Mouse (Mus musculus) MEL (cell line): ENCODE data around the gene Tspan8.

ENCODE experiments used
- CTCF ChIP-seq, 3 experiments: IDR thresholded peaks in 2 of 3; conservative IDR thresholded peaks in 1 of 3; 2 replicates each; pipeline ENCODE4 v1.5.1; 2011 to 2012; ENCODE audit warnings: low read length in 3 of 3, low read depth in 2 of 3, mild to moderate bottlenecking in 2 of 3, improper control_type of control experiment in 1 of 3, inconsistent platforms in 1 of 3, mixed read lengths in 1 of 3, moderate library complexity in 1 of 3; ENCODE audit not compliant: control insufficient read depth in 1 of 3, insufficient read depth in 1 of 3, poor library complexity in 1 of 3, severe bottlenecking in 1 of 3
- HCFC1 ChIP-seq: IDR thresholded peaks from 2 replicates; pipeline ENCODE4 v1.6.1; 2012; ENCODE audit warnings: low read depth, mild to moderate bottlenecking, inconsistent platforms, low read length, improper control_type of control experiment, moderate library complexity
- NRF1 ChIP-seq: IDR thresholded peaks from 2 replicates; pipeline ENCODE4 v1.6.1; 2014; ENCODE audit warnings: low read depth, mild to moderate bottlenecking, inconsistent platforms, low read length, improper control_type of control experiment, moderate library complexity; ENCODE audit not compliant: poor library complexity, insufficient read depth, severe bottlenecking
- POLR2A ChIP-seq, 2 experiments: IDR thresholded peaks; 2 replicates each; pipeline ENCODE4 v1.6.1; 2011 to 2012; ENCODE audit warnings: low read length in 2 of 2, mild to moderate bottlenecking in 2 of 2, control low read depth in 1 of 2, improper control_type of control experiment in 1 of 2, low read depth in 1 of 2, moderate library complexity in 1 of 2; ENCODE audit not compliant: control insufficient read depth in 1 of 2, insufficient read depth in 1 of 2, poor library complexity in 1 of 2

GRCm38 (mm10) chr10:115834017-115834416 is 17.4 kb downstream of the Tspan8 start:
- no peak for TF ChIP-seq POLR2A (IDR thresholded peaks at IDR 0.05; ENCODE audit: control insufficient read depth in 1 of 2, insufficient read depth in 1 of 2, low read depth in 1 of 2, low read length in 2 of 2, poor library complexity in 1 of 2)
- no peak for TF ChIP-seq CTCF (IDR thresholded peaks at IDR 0.05 in 2 of 3, conservative IDR thresholded peaks at IDR 0.05 in 1 of 3; ENCODE audit: control insufficient read depth in 1 of 3, insufficient read depth in 1 of 3, low read depth in 2 of 3, low read length in 3 of 3, poor library complexity in 1 of 3, severe bottlenecking in 1 of 3)
- TF ChIP-seq NRF1, result no peak
- no peak for TF ChIP-seq HCFC1
